Mouse (Mus musculus) forebrain, embryonic 16.5 days (tissue): ENCODE measurements at regions not wholly inside any gene's neighbourhood (a gene's known extent, or its start where the extent isn't known, plus 50 kb on each side); places are given as distances from the start of the nearest gene placed in this dataset.

Source experiments
- ATAC-seq: fragments of 200-750 bp; cut with Nextera tagmentation; 2 replicates; pipeline ENCODE4 v1.8.0; 2017; ENCODE audit warnings: mild to moderate bottlenecking, moderate library complexity
- H3K27ac ChIP-seq: fragments of 300-500 bp; sonication (generic); 2 replicates; pipeline ENCODE4 v1.5.1; 2014; ENCODE audit warnings: low read length, control low read depth
- H3K27me3 ChIP-seq: fragments of 300-500 bp; sonication (generic); replicated peaks from 2 replicates; pipeline ENCODE4 v1.6.1; 2014; ENCODE audit warnings: low read length; ENCODE audit not compliant: control insufficient read depth, insufficient read depth
- H3K36me3 ChIP-seq: fragments of 300-500 bp; sonication (generic); 2 replicates; pipeline ENCODE4 v1.6.1; 2014; ENCODE audit not compliant: control insufficient read depth, insufficient read depth
- H3K4me1 ChIP-seq: fragments of 300-500 bp; sonication (generic); replicated peaks from 2 replicates; pipeline ENCODE4 v1.6.1; 2014; ENCODE audit warnings: low read length; ENCODE audit not compliant: control insufficient read depth, insufficient read depth
- H3K4me2 ChIP-seq: fragments of 300-500 bp; sonication (generic); 2 replicates; pipeline ENCODE4 v1.6.1; 2014; ENCODE audit warnings: mild to moderate bottlenecking, low read length, control low read depth
- H3K4me3 ChIP-seq: fragments of 300-500 bp; sonication (generic); replicated peaks from 2 replicates; pipeline ENCODE4 v1.5.1; 2014; ENCODE audit warnings: mild to moderate bottlenecking, low read length, control low read depth
- H3K9ac ChIP-seq: fragments of 300-500 bp; sonication (generic); replicated peaks from 2 replicates; pipeline ENCODE4 v1.6.1; 2014; ENCODE audit warnings: low read depth, low read length, control low read depth
- H3K9me3 ChIP-seq: fragments of 300-500 bp; sonication (generic); 2 replicates; pipeline ENCODE4 v1.6.1; 2016; ENCODE audit warnings: low read length; ENCODE audit not compliant: control insufficient read depth
- WGBS: fragments of 180-500 bp; shearing (Covaris S2); extraction: QIAGEN DNeasy Blood & Tissue Kit; methylation state at CpG from one replicate; pipeline ENCODE4 v1.1.7; 2014; 5-methylcytosine and 5-hydroxymethylcytosine counted together

DNA sequence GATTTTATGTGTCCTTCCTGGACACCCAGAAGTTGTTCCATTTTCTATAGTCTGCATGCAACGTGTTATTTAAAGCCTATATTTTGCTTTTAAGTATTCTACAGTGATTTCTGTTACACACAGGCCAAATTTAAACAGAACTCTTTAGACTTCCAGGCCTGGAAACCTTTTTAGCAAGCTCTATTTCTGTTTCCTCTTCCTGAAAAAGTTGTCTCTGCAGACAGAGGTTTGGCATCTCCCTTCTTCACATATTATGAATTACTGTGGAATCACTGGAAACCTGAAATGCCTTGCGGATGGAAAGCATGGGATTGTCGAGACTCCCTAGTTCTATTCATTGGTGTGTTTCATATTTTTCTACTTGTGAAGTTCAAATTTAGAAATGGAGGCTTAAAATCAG is 530.7 kb downstream of the Cd109 start:
- WGBS = 82% methylated on average over 3 of the region's 3 CpGs
- Histone ChIP-seq H3K36me3 (no peaks in the 10 kb centered on the region), H3K4me3 (no peak overlapping the region), H3K27ac (no peak overlapping the region), H3K9ac (no peak overlapping the region), H3K4me1 (no peaks in the 10 kb centered on the region), H3K9me3 (no peaks in the 10 kb centered on the region), H3K4me2 (no peak overlapping the region), H3K27me3 (no peaks in the 10 kb centered on the region)
- ATAC-seq = no peak

DNA sequence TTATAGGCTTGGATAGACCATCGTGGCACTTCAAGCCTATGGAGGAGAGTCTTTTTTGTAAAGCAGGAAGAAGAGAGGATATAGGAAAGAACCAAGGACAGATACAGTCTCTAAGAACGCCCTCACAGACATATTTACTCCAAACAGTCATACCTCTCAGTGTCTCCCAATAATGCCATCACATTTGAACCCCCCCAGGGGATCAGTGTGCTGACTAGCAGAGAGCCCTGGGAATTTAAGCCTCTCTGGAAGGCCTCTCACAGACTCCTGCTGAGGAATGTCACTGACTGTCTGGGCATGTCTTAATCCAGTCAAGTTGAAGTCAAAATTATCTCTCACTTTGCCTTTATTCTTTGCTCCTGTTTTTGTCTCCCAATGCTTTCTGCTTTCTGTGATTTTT is 550.2 kb downstream of the Cd109 start:
- Histone ChIP-seq H3K9me3 (no peaks in the 10 kb centered on the region), H3K27ac (no peak overlapping the region), H3K4me1 (no peaks in the 10 kb centered on the region), H3K27me3 (no peaks in the 10 kb centered on the region), H3K36me3 (no peaks in the 10 kb centered on the region), H3K9ac (no peak overlapping the region), H3K4me3 (no peak overlapping the region), H3K4me2 (no peak overlapping the region)
- 64% methylated on average over 2 of the region's 2 CpGs for WGBS
- ATAC-seq = no peak

DNA sequence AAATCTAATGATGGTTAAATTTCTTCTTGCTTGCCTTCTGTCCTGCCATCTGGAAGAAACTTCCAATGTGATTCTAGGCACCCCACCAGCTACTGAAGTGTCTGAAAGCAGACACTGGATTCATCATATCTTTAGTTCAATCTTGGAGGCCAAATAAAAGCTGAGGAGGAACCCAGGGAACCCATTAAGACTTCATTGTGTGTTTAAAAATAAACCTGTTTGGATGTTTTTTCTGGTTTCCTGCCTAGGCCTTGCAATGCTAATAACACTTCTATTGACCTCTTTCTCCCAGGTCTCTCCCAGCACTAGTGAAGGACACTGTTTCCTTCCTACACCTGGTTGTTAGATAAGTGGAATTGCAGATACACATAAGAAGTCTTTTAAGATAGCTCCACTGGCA is 545.6 kb downstream of the Col12a1 start:
- no peak overlapping the region for H3K9ac ChIP-seq
- no peak overlapping the region for H3K4me2 ChIP-seq
- no peaks in the 10 kb centered on the region for H3K36me3 ChIP-seq
- no peaks in the 10 kb centered on the region for H3K9me3 ChIP-seq
- no peak overlapping the region for H3K4me3 ChIP-seq
- ATAC-seq = no peak
- H3K4me1 ChIP-seq = no peaks in the 10 kb centered on the region
- H3K27ac ChIP-seq = no peak overlapping the region
- H3K27me3 ChIP-seq = no peaks in the 10 kb centered on the region

DNA sequence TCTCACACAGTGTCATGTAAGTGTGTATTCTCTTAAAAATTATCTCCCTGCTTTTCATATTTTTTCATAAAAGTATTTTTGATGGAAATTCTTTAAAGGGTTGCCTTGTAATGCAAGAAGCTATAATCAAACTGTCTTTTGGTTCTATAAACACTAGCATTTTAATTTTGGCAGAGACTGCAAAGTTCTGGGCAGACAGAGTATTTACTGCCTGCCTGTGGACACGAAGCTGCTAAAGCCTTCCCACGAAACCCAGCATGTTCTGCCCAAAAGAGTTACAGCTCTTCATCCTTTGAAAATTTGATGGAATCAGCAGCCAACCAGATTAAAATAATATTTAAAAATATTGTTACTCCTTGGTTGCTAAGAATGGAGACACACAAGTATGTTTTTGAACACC is 538.7 kb downstream of the Col12a1 start:
- H3K9me3 ChIP-seq = no peaks in the 10 kb centered on the region
- no peaks in the 10 kb centered on the region for H3K27me3 ChIP-seq
- no peaks in the 10 kb centered on the region for H3K36me3 ChIP-seq
- WGBS = 86% methylated on average over 2 of the region's 2 CpGs
- no peak overlapping the region for H3K9ac ChIP-seq
- ATAC-seq = no peak
- H3K4me3 ChIP-seq = no peak overlapping the region
- H3K4me1 ChIP-seq = no peaks in the 10 kb centered on the region
- no peak overlapping the region for H3K27ac ChIP-seq
- H3K4me2 ChIP-seq = no peak overlapping the region

DNA sequence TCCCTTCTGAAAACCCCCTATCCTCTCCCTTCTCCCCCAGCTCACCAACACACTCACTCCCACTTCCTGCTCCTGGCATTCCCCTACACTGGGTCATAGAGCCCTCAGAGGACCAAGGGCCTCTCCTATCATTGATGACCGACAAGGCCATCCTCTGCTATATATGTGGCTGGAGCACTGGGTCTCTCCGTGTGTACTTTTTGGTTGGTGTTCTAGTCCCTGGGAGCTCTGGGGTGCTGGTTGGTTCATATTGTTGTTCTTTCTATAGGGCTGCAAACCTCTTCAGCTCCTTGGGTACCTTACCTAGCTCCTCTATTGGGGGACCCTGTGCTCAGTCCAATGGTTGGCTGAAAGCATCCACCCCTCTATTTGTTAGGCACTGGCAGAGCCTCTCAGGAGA is 523.2 kb downstream of the Col12a1 start:
- 94% methylated on average over 2 of the region's 2 CpGs for WGBS
- Histone ChIP-seq H3K4me2 (no peak overlapping the region), H3K9ac (no peak overlapping the region), H3K27ac (no peak overlapping the region), H3K4me1 (no peaks in the 10 kb centered on the region), H3K9me3 (no peaks in the 10 kb centered on the region), H3K4me3 (no peak overlapping the region), H3K27me3 (no peaks in the 10 kb centered on the region), H3K36me3 (no peaks in the 10 kb centered on the region)
- ATAC-seq = no peak

DNA sequence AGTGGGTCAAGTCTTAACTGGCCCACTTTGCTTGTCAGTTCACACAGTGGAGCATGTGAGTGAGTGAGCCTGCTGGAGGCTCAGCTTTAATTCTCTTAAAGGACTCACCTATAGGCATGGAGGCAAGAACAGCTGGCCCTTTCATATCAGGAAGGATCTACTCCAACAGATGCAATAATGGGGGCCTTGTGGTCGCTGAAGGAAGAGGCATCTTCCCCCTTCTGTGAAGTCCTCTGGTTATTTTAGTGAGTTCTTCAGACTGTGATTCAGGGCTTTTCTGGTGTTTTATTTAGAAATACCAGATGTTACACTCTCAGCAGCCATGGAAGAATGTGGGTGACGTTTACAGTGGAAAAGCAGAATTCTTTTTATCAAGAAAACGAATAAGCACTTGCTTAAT is 516.9 kb downstream of the Col12a1 start:
- no peak overlapping the region for H3K27ac ChIP-seq
- no peaks in the 10 kb centered on the region for H3K9me3 ChIP-seq
- H3K4me1 ChIP-seq = no peaks in the 10 kb centered on the region
- no peaks in the 10 kb centered on the region for H3K36me3 ChIP-seq
- H3K4me3 ChIP-seq = no peak overlapping the region
- H3K9ac ChIP-seq = no peak overlapping the region
- no peaks in the 10 kb centered on the region for H3K27me3 ChIP-seq
- WGBS = 82% methylated on average over 3 of the region's 3 CpGs
- no peak for ATAC-seq
- no peak overlapping the region for H3K4me2 ChIP-seq

DNA sequence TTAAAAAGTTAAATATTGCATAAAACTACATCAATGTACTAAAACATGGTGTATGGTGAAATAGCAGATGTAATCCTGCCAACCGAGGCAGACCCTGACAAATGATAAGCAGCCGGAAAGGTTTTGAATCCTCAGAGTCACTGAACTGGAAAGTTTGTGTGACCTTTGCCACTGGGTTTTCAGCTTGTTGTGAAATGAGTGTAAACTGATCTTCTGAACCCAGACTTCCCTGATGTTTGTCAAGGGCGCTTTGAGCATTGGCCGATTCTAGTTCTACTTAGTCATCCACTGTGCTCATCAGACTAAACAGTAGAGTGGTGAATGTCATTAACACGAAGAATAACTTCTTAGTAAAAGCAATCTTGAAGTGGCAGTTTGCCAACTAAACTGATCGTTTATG is 505.3 kb downstream of the Col12a1 start:
- WGBS = 55% methylated on average over 6 of the region's 6 CpGs
- ATAC-seq = no peak

DNA sequence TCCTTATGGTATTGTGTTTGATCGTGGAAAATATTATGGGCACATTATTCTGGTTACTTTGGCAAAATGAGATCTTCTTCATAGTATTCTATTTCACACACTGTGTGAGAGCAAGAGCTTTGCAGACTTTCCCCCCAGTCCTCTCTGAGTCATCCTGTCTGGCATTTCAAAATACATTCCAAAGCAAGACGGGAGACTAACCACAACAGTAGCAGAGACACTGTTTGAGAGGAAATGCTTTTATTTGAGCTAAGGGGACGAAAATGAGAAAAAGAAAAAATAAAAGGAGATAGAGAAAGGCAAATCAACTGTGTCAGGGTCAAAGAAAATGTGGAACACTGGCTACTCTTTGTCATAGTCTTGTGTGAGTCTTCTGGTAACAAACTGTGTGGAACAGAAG is 502.6 kb downstream of the Col12a1 start:
- Histone ChIP-seq H3K4me3 (no peak overlapping the region), H3K4me1 (no peaks in the 10 kb centered on the region), H3K9me3 (no peaks in the 10 kb centered on the region), H3K27ac (no peak overlapping the region), H3K9ac (no peak overlapping the region), H3K36me3 (no peaks in the 10 kb centered on the region), H3K27me3 (no peaks in the 10 kb centered on the region), H3K4me2 (no peak overlapping the region)
- 69% methylated on average over 3 of the region's 3 CpGs for WGBS
- no peak for ATAC-seq

More for the DNA sequence above, 505.3 kb downstream of the Col12a1 start:
- no peaks in the 10 kb centered on the region for H3K27me3 ChIP-seq
- no peak overlapping the region for H3K4me3 ChIP-seq
- no peak overlapping the region for H3K9ac ChIP-seq
- H3K4me2 ChIP-seq = no peak overlapping the region
- no peak overlapping the region for H3K27ac ChIP-seq
- no peaks in the 10 kb centered on the region for H3K36me3 ChIP-seq
- no peaks in the 10 kb centered on the region for H3K9me3 ChIP-seq
- H3K4me1 ChIP-seq = no peaks in the 10 kb centered on the region

DNA sequence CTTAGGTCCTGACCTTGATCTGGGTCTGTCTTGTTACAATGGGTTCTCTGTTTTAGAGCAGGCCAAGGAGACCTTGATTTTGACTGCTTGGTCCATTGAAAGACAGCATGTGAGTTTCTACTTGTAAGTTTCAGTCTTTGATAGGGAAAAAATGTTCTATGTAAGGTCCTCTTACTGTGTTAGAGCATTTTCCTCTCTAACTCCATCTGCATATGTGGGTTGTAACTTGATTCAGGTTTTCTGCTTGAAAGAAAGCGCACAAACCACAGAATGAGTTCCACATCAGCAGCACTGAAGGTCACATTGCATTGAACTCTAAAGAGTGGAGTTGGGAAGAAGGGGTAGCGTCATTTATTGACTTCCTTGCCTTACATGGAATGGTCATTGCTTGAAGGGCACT is 502.2 kb downstream of the Col12a1 start:
- Histone ChIP-seq H3K9ac (no peak overlapping the region), H3K9me3 (no peaks in the 10 kb centered on the region), H3K36me3 (no peaks in the 10 kb centered on the region), H3K27ac (no peak overlapping the region), H3K4me3 (no peak overlapping the region), H3K4me2 (no peak overlapping the region), H3K27me3 (no peaks in the 10 kb centered on the region), H3K4me1 (no peaks in the 10 kb centered on the region)
- 89% methylated on average over 2 of the region's 2 CpGs for WGBS
- no peak for ATAC-seq

DNA sequence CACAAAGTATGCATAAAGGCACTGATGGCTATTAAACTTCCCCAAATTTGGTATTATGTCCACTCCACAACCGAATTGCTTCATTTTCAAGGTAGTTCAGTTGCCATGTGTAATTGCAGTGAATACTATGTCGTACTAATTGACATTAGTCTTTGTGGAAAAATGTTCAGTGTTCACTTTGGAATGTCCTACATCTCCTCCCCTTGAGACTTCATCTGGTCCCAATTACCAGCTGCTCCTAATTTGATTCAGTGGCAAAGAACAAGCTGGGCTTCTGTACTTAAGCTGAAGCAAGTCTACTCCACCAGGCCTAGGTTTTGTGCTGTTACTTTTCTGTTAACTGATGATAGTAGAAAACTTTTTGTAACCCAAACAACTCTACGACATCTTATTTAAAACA is 485.6 kb downstream of the Col12a1 start:
- H3K4me2 ChIP-seq = no peak overlapping the region
- ATAC-seq = no peak
- no peaks in the 10 kb centered on the region for H3K36me3 ChIP-seq
- H3K27ac ChIP-seq = no peak overlapping the region
- no peaks in the 10 kb centered on the region for H3K9me3 ChIP-seq
- no peak overlapping the region for H3K9ac ChIP-seq
- no peaks in the 10 kb centered on the region for H3K27me3 ChIP-seq
- no peaks in the 10 kb centered on the region for H3K4me1 ChIP-seq
- 51% methylated on average over 3 of the region's 3 CpGs for WGBS
- no peak overlapping the region for H3K4me3 ChIP-seq
